Mouse (Mus musculus) G1E-ER4 (cell line): ENCODE data around the gene Gm20489. TPM values are rescaled to one million over a fixed set of nuclear protein-coding genes. Genes with fewer than 3 reads are reported as not detected.

Experiments
- GATA1 ChIP-seq: IDR thresholded peaks from one replicate; pipeline ENCODE4 v1.8.0; 2012; ENCODE audit warnings: low read length, inconsistent platforms
- polyA plus RNA-seq: library from polyadenylated mRNA; stranded (reverse); fragments of >175 nt; gene quantifications from 2 replicates; pipeline ENCODE4 v1.2.3, GENCODE M21; 2012

Gm20489 gene
- polyA plus RNA-seq, 1 experiment = not detected

GRCm38 (mm10) chrX:101273875-101274738, 5.3 kb upstream of the Gm20489 start, which contains the start of gene Med12:
Med12 (plus strand) TSS chrX:101274030.
- no peak for TF ChIP-seq GATA1

DNA sequence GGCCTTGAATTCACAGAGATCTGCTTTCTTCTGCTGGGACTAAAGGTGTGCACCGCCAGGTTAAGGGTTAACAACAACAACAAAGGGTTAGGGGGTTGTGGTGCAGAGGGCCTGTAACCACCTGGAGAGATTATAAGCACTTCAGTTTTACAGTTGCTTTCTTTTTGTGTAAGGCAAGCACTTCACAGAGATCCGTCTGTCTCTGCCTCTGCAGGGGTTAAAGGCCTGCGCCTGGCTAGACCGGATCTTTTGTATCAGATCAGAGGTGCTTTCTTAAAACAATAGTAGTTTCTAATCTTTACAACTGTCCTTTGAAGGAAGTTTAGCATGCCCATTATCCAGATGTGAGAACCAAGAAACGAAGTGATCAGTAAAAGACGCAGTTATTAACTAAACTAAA, 4.6 kb upstream of the Gm20489 start:
- TF ChIP-seq GATA1 = no peak

GRCm38 (mm10) chrX:101268025-101268754, 633 bp downstream of the Gm20489 start, which contains the start of gene Il2rg:
Il2rg (minus strand) TSS chrX:101268255.
- TF ChIP-seq GATA1 = no peak

- no peak for TF ChIP-seq GATA1
Measured at GRCm38 (mm10) chrX:101266631-101267030, 2.2 kb downstream of the Gm20489 start.

DNA sequence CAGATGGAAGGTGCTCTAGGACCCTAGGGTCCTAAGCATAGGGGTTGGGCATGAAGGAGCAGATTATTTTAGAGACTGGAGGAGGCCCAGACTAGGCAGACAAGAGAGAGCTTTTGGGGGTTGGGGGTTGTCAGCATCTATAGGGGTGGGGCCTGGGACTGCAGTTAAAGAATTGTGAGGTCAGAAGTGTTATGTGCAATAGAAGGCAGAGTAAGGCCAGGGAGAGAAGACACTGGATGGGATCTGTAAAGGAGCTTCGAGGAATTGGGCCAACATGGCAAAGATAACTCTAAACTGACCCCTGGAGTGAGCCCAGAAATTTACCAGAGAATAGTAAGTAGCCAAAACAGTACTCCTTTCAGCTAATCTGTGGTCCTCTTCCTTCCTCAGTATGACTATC, 4.9 kb downstream of the Gm20489 start, which contains the start of gene Gm614:
Gm614 (minus strand) TSS at position 101 of the 400 bp plus-strand sequence.
- no peak for TF ChIP-seq GATA1

- TF ChIP-seq GATA1 = peak; percentile 18
Measured at GRCm38 (mm10) chrX:101260441-101261325, 8.1 kb downstream of the Gm20489 start.

DNA sequence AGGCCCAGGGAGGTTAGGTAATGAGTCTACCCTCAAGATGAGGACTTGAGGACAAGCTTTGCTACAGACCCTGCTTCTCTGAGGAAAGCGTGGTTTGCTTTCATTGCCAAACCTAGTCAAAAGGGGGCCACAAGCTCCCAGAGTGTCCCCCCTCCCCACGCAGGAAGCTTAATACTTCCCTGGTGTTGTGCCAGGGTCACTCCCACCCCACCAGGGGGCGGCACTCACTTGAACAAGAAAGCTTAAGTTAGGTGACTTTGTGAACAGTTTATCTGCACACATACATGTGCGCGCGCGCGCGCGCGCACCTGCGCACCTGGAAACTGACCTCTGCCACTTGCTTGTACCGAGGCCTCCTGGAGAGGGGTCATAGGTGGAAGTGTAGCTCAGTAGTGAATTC, 12.2 kb downstream of the Gm20489 start:
- TF ChIP-seq GATA1 = no peak

- TF ChIP-seq GATA1 = no peak
Measured at GRCm38 (mm10) chrX:101254740-101255139, 14.1 kb downstream of the Gm20489 start.

- TF ChIP-seq GATA1 = no peak
Measured at GRCm38 (mm10) chrX:101253952-101254729, 14.7 kb downstream of the Gm20489 start, which contains the start of gene Foxo4. Foxo4 (plus strand) TSS chrX:101254528.

- no peak for TF ChIP-seq GATA1
Measured at GRCm38 (mm10) chrX:101245011-101245410, 23.8 kb downstream of the Gm20489 start.

DNA sequence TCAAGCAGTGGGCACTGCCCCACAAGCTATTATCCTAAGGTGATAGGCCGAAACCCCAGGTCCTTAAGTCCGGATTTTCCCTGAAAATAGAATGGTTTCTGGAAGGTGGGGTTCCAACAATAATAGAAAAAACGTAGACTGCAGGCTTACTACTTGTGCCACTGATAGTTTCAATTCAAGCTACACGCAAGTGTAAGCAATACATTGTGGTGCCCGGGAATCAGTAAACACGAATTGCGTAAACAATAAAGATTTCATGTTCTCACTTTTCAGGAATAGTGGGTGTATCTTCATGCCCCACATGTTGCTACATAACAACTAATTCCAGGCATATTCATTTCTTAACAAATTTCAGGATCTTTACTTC, 46.0 kb downstream of the Gm20489 start:
- TF ChIP-seq GATA1 = no peak

DNA sequence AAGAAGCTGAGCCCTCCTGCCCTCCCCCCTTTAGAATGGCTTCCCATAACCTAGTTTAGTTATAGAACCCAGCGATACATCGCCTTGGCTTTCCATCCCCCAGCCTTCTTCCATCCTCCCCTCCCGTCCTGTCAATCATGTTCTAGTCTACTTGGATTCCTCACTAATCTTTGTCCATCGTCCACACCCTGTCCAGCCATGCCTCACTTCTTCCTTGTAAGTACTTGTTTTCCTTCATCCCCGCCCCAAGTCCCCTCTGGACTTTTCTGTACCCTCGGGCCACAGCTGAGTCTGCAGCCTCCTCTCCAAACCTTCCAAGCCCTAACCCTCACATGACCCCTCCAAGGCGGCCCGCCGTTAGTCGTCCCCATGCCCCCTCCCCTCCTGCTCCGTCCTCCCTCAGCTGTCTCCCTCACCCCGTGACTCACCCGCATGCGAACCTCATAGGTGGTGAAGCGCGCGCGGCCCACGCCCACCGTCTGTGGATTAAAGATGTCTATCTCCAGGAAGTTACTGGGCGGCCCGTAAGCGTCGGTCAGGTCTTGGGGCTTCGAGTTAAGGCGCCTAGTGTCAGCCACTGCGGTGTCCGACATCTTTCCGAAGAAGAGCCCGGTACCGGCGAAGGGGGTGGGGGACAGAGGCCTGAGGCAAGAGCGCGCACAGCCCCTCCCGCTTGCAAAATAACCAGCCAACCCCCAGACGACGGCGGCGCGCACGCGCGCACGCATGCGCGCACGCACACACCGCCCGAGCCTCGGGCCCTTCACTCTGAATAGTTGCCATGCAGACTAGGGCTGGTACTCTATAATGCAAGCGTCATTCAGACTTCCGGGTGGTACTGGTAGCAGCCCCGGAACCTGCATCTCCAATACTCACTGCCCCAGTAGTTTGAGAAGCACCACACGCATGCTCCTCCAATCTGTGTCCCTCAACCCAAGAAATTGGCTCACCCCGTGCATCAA, 46.7 kb downstream of the Gm20489 start, which contains the start of gene Snx12:
Snx12 (minus strand) TSS at position 730 of the 962 bp plus-strand sequence.
- no peak for TF ChIP-seq GATA1

Other genes with a start within 250 kb of the Gm20489 start
- gene Tex11, start 209.4 kb downstream of the Gm20489 start, polyA plus RNA-seq = not detected in 2 replicates
- not detected in 2 replicates for gene Slc7a3, start 183.0 kb downstream of the Gm20489 start, polyA plus RNA-seq
- gene Snx12, start 46.5 kb downstream of the Gm20489 start, polyA plus RNA-seq = 29.4 and 33.6 TPM in 2 replicates
- gene Foxo4, start 14.5 kb downstream of the Gm20489 start, polyA plus RNA-seq = 50.8 and 58.2 TPM in 2 replicates
- gene Gm614, start 5.0 kb downstream of the Gm20489 start, polyA plus RNA-seq = not detected in 2 replicates
- 22.6 and 24.4 TPM in 2 replicates for gene Il2rg, start 768 bp downstream of the Gm20489 start, polyA plus RNA-seq
- 37.1 and 81.7 TPM in 2 replicates for gene Med12, start 5.0 kb upstream of the Gm20489 start, polyA plus RNA-seq
- 0.09 TPM in 1 of 2 replicates, not detected in the other for gene Nlgn3, start 30.1 kb upstream of the Gm20489 start, polyA plus RNA-seq
- gene Gjb1, start 107.4 kb upstream of the Gm20489 start, polyA plus RNA-seq = not detected in 2 replicates
- gene Zmym3, start 151.8 kb upstream of the Gm20489 start, polyA plus RNA-seq = 36.4 and 38.0 TPM in 2 replicates
- gene Nono, start 160.3 kb upstream of the Gm20489 start, polyA plus RNA-seq = 33.9 and 78.3 TPM in 2 replicates
- gene Itgb1bp2, start 180.1 kb upstream of the Gm20489 start, polyA plus RNA-seq = 0.14 TPM in 1 of 2 replicates, not detected in the other